Mouse (Mus musculus) erythroid progenitor cell, adult 5-6 weeks (primary cell): ENCODE measurements around the gene Immp2l. TPM values are rescaled to one million over a fixed set of nuclear protein-coding genes. Genes with fewer than 3 reads are reported as not detected.
"Not testable (repeated sequence)": the region's sequence is repeated elsewhere in the genome, so short reads cannot be mapped to it uniquely, and the experiment has no call there.

ENCODE experiments used
- ATAC-seq: replicated peaks from 2 replicates; pipeline ENCODE4 v1.8.0; 2016; ENCODE audit warnings: moderate number of reproducible peaks, mild to moderate bottlenecking, moderate TSS enrichment, inconsistent platforms; ENCODE audit not compliant: poor library complexity, low FRiP score, severe bottlenecking
- total RNA-seq, 2 experiments: library from RNA; stranded (forward) in 1 of 2; stranded (reverse) in 1 of 2; fragments of 150-400 nt in 1 of 2; fragments of 186-747, 209-891 nt in 1 of 2; gene quantifications; 2 replicates each; pipeline versions ENCODE4 v1.2.3 to v1.2.4; 2015 to 2017; ENCODE audit warnings: low replicate concordance in 2 of 2

Immp2l gene
- total RNA-seq, 2 experiments from 2014 or later: 5.2 TPM; not detected in 1

GRCm38 (mm10) chr12:41727764-41728338 is 704.0 kb downstream of the Immp2l start:
- ATAC-seq: no peak

- ATAC-seq: no peak
Measured at GRCm38 (mm10) chr12:41728467-41728866, 704.6 kb downstream of the Immp2l start.

GRCm38 (mm10) chr12:41729780-41730179 is 705.9 kb downstream of the Immp2l start:
- ATAC-seq: no peak

GRCm38 (mm10) chr12:41733168-41733567 is 709.3 kb downstream of the Immp2l start:
- ATAC-seq: no peak

- ATAC-seq: no peak
Measured at GRCm38 (mm10) chr12:41742887-41743286, 719.0 kb downstream of the Immp2l start.

- no peak for ATAC-seq
Measured at GRCm38 (mm10) chr12:41763396-41763795, 739.5 kb downstream of the Immp2l start.

- no peak for ATAC-seq
Measured at GRCm38 (mm10) chr12:41773961-41774360, 750.1 kb downstream of the Immp2l start.

- no peak for ATAC-seq
Measured at GRCm38 (mm10) chr12:41774623-41775323, 750.9 kb downstream of the Immp2l start.

- ATAC-seq: not testable (repeated sequence)
Measured at GRCm38 (mm10) chr12:41777762-41778161, 753.9 kb downstream of the Immp2l start.

- not testable (repeated sequence) for ATAC-seq
Measured at GRCm38 (mm10) chr12:41793681-41794080, 769.8 kb downstream of the Immp2l start.

- ATAC-seq: no peak
Measured at GRCm38 (mm10) chr12:41829517-41829916, 805.6 kb downstream of the Immp2l start.

- ATAC-seq: no peak
Measured at GRCm38 (mm10) chr12:41831731-41832130, 807.8 kb downstream of the Immp2l start.

GRCm38 (mm10) chr12:41834646-41835045 is 810.8 kb downstream of the Immp2l start:
- no peak for ATAC-seq

GRCm38 (mm10) chr12:41838334-41838847 is 814.5 kb downstream of the Immp2l start:
- ATAC-seq: no peak

GRCm38 (mm10) chr12:41839241-41839640 is 815.4 kb downstream of the Immp2l start:
- no peak for ATAC-seq

- ATAC-seq: no peak
Measured at GRCm38 (mm10) chr12:41842694-41843329, 818.9 kb downstream of the Immp2l start.

- ATAC-seq: no peak
Measured at GRCm38 (mm10) chr12:41851896-41852470, 828.1 kb downstream of the Immp2l start.

- ATAC-seq: not testable (repeated sequence)
Measured at GRCm38 (mm10) chr12:41859652-41860051, 835.8 kb downstream of the Immp2l start.

- ATAC-seq: no peak
Measured at GRCm38 (mm10) chr12:41868317-41868716, 844.4 kb downstream of the Immp2l start.

- no peak for ATAC-seq
Measured at GRCm38 (mm10) chr12:41874015-41874414, 850.1 kb downstream of the Immp2l start.
